Mouse (Mus musculus): ENCODE measurements around the gene Man2a1.

Man2a1 gene

GRCm38 (mm10) chr17:64698516-64698915 is 98.0 kb downstream of the Man2a1 start:
- no peak for DNase-seq (ENCODE audit: low read depth, low spot score)

- DNase-seq (ENCODE audit: low read depth, low spot score) = no peak
Observed at GRCm38 (mm10) chr17:64703649-64704230, 103.2 kb downstream of the Man2a1 start.

- no peak for DNase-seq (ENCODE audit: low read depth, low spot score)
Observed at GRCm38 (mm10) chr17:64707529-64707928, 107.0 kb downstream of the Man2a1 start.

- DNase-seq (ENCODE audit: low read depth, low spot score) = no peak
Observed at GRCm38 (mm10) chr17:64716318-64716717, 115.8 kb downstream of the Man2a1 start.

GRCm38 (mm10) chr17:64719760-64720159 is 119.2 kb downstream of the Man2a1 start:
- no peak for DNase-seq (ENCODE audit: low read depth, low spot score)

GRCm38 (mm10) chr17:64721112-64721511 is 120.6 kb downstream of the Man2a1 start:
- DNase-seq (ENCODE audit: low read depth, low spot score) = no peak

GRCm38 (mm10) chr17:64723162-64723561 is 122.6 kb downstream of the Man2a1 start:
- DNase-seq (ENCODE audit: low read depth, low spot score) = no peak

- DNase-seq (ENCODE audit: low read depth, low spot score) = no peak
Observed at GRCm38 (mm10) chr17:64725214-64725613, 124.7 kb downstream of the Man2a1 start.

GRCm38 (mm10) chr17:64726032-64726431 is 125.5 kb downstream of the Man2a1 start:
- no peak for DNase-seq (ENCODE audit: low read depth, low spot score)

GRCm38 (mm10) chr17:64735492-64735891 is 135.0 kb downstream of the Man2a1 start:
- DNase-seq (ENCODE audit: low read depth, low spot score) = no peak

GRCm38 (mm10) chr17:64737918-64738317 is 137.4 kb downstream of the Man2a1 start:
- DNase-seq (ENCODE audit: low read depth, low spot score) = no peak

GRCm38 (mm10) chr17:64739129-64739528 is 138.6 kb downstream of the Man2a1 start:
- DNase-seq (ENCODE audit: low read depth, low spot score) = no peak

GRCm38 (mm10) chr17:64742715-64743605 is 142.4 kb downstream of the Man2a1 start:
- DNase-seq (ENCODE audit: low read depth, low spot score) = no peak

- no peak for DNase-seq (ENCODE audit: low read depth, low spot score)
Observed at GRCm38 (mm10) chr17:64743606-64744300, 143.2 kb downstream of the Man2a1 start.

GRCm38 (mm10) chr17:64746637-64747225 is 146.2 kb downstream of the Man2a1 start:
- no peak for DNase-seq (ENCODE audit: low read depth, low spot score)

- DNase-seq (ENCODE audit: low read depth, low spot score) = no peak
Observed at GRCm38 (mm10) chr17:64747461-64747860, 146.9 kb downstream of the Man2a1 start.

- DNase-seq (ENCODE audit: low read depth, low spot score) = no peak
Observed at GRCm38 (mm10) chr17:64748131-64748530, 147.6 kb downstream of the Man2a1 start.

GRCm38 (mm10) chr17:64749146-64749545 is 148.6 kb downstream of the Man2a1 start:
- DNase-seq (ENCODE audit: low read depth, low spot score) = peak; percentile 59

GRCm38 (mm10) chr17:64751249-64751648 is 150.7 kb downstream of the Man2a1 start:
- DNase-seq (ENCODE audit: low read depth, low spot score) = no peak

- DNase-seq (ENCODE audit: low read depth, low spot score) = no peak
Observed at GRCm38 (mm10) chr17:64752126-64753019, 151.8 kb downstream of the Man2a1 start.

- no peak for DNase-seq (ENCODE audit: low read depth, low spot score)
Observed at GRCm38 (mm10) chr17:64753507-64753906, 153.0 kb downstream of the Man2a1 start.

Data from ZHBTc4 (cell line).